Mouse (Mus musculus) WW6 (cell line): ENCODE measurements around the gene Grm3.

Source experiments
- DNase-seq: peaks from one replicate; pipeline ENCODE4 v3.0.0-alpha.2; 2013; ENCODE audit warnings: low read depth, low spot score

The Grm3 gene

GRCm38 (mm10) chr5:9623095-9623459, 101.9 kb downstream of the Grm3 start:
- no peak for DNase-seq

DNA sequence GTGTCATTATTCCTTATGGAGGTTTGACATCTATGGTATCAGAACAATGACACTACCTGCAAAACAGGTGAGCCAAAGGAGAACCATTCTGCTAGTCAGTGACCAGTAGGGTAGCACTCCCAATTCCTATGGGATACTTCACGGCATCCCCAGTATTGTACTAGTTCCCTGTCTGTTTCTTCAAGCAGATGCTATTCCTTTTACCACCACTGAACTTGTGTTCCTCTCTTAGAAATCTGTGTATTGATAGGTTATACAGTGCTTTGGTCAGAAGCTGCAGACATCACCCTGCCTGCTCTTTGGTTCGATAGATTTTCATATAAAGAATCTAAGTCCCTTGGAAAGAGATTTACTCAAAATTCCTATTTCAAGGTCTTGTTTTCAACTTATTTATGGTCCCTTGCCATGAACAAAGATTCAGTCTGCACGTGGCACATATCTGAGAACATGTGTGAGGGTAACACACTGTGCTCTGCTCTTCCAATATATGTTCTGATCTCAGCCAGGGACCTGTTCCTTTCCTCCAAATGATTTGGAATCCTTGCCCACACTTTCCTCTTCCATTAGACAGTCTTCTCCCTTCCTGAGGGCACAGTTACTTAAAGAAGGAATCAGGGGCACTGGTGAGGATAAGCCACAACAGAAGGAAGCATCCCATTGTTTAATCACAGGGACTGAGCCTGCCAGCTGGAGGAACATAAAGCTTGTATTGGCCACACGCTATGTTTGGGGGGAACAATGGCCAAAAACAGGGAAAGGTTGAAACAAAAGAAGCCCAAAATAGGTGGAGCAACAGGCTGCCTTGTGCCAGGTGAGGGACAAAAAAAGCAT, 102.5 kb downstream of the Grm3 start:
- no peak for DNase-seq

- DNase-seq = no peak
These were observed 103.4 kb downstream of the Grm3 start for GRCm38 (mm10) chr5:9621417-9622067.

DNA sequence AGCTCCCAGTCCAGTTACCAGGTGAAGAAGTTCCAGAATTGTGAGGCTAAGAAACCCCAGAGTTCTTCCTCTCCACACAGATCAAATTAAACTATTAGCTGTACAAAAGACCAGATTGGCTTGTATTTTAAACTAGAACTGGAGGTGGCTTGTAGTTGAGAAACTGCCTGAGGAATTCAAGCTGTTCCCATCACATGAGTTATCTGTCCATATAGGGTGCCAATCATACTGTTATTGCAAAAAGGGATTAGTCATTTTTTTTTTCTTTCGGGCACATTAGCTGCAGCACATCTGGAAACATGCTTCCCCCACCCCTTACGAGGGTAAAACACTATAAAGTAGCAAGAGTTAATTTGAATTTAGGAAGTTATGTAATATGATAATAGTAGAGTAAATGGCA, 145.9 kb downstream of the Grm3 start:
- no peak for DNase-seq

DNA sequence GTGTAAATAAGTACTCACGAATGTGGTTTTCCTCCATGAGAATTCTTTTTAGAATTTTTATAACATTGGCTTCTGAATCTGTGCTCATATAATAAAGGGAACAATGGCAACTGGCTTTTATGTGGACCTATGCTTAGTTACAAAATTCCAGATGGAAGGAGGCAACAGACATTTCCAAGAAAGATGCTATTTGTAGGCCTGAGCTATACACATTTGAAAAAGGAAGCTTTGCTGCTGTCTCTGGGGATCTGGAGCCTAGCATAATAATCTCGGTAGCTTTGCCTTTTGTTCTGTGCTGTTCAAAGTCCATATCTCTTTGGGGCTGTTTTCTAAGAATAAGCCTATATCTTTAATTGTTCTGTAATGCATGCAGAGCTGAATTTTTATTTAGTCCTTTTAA, 146.4 kb downstream of the Grm3 start:
- DNase-seq = no peak

DNA sequence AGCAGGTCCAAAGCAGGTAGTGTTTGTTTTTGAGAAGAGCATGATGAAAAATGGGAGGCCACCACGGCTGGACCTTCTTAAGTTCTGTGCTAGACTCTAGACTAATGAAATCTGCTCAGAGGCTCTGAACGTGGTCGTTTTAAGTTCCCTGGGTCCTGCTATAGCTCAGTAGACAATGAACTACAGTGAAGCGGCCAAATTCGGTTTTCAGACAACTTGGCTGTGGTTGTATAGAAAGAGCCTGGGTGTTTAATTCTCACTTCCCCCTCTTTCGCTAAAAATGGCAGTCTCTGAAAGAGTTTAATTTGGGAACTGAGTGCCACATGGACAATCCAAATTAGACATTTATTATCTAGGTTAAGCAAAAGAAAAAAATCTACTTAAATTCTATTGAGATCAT, 154.0 kb downstream of the Grm3 start:
- DNase-seq = no peak

DNA sequence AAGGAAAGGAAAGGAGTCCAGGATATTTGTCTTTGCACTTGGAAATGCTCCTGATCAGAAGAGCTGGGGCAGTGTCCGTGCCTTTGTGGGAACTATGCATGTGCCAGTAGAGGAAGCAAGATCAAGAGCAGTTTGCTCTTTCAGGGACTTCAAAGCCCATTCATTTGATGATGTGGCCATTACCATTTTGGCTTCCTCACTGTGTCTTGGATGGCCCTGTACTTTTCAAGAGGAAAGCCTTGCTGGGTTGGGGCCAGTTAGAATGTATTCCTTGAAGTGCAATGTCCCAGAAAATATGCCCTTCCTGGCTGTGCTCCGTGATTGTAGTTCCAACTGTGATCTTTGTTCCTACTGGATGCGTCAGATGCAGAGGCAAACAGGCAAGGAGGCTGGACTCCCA, 167.3 kb downstream of the Grm3 start:
- no peak for DNase-seq

DNA sequence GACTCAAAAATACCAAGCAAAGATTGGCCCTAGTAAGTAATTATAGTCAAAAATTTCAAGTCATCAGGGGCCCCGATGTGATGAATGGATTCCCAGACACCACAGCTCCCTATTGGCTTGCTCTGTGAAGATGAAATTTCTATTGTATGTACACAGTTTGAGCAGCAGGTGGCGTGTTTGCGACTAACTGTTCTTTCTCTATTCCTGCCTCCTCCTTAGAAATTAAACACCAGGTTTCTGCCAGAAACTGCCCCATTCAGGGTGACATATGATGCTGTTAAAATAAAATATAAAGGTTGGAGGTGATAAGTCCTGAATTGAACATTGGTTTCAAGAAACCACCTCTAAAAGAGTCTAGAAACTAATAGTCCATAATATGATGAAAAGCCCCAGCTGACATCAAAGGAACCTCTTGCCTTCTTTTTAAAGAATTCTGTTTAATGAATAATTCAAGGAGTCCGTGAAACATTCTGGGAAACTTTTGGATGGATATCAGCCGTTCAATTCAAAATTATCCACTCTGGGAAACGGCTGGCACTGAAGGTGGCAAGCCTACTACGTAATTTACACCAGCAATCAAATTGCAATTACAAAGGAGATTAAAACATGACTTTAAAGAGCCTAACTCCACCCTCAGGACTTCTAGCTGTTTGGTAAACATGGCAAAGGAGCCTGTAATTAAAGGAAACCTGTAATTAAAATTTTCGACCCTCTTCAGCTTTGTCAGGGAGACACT, 184.0 kb downstream of the Grm3 start:
- DNase-seq = no peak

DNA sequence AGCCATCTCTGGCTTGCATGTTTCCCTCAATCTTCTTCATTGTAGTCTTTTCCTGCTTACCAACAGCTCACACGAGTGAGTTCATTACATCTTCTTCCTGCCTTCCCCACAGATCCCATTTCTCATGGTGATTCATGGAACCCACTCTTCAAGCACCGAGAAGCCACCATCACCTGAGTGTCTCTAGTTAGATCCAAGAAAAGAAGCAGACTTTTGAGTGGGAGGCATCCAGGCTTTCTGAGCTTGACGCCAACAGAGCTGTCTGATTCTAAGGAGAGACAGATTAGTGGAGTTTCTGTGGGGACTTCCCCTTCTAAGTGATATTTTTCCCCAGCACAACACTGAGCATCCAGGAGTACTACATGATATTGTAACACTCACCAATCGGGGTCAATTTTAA, 199.5 kb downstream of the Grm3 start:
- DNase-seq = no peak

DNA sequence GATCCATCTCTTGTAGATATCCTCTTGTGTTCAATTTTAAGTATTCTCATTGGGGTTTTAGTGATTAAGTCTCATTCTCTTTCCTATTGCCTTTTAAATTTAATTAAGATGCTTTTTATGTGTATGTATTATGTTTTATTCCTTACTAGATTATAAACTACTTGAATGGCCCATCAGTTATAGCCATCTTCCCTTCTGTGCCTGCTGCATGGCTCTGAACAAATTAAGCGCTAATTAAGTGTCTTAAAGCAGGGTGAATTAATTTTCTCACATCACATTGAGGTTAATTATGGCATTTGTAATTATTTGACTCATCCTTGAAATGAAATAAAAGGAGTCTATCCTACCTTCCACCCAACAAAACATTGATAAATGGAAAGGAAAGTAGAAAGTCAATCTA, 213.9 kb downstream of the Grm3 start:
- DNase-seq = no peak

DNA sequence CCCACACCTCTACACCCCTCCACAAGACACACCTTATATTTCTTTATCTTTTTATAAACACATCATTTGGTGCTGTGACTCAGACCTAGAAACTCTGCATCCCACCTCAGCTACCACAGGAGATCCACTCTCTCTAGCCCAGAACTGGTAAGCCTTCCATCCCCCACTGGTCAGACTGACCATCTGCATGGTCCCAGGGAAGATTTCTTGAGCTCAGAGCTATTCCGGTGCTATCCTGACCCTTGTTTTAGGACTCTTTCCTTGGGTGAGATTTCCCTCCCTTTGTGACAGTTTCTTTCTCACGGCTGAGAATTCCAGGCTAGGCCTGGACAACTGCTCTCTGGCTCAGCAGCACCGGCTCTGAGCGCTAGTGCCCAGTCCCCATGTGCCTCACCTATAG, 227.7 kb downstream of the Grm3 start:
- DNase-seq = no peak

- DNase-seq = no peak
These were observed 229.5 kb downstream of the Grm3 start for GRCm38 (mm10) chr5:9495456-9495855.

DNA sequence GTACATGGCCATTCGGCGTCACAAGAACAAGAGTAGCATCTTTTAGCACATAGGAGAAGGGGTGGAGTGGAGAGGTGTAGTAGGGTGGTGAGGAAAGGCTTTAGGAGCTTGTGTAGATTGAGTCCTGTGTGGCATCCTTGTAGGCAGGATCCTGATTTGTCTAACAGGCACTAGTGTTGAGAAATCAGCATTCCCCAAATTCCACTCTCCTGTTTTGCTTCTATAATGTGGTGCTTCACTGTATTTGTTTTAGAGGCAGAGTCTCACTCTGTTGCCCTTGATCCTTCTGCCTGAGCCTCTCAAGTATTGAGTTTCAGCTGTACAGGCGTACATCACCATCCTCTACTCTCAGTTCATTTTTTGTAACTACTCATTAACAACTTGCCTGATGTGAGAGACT, 247.4 kb downstream of the Grm3 start:
- no peak for DNase-seq

GRCm38 (mm10) chr5:9453298-9453697, 271.7 kb downstream of the Grm3 start:
- no peak for DNase-seq

DNA sequence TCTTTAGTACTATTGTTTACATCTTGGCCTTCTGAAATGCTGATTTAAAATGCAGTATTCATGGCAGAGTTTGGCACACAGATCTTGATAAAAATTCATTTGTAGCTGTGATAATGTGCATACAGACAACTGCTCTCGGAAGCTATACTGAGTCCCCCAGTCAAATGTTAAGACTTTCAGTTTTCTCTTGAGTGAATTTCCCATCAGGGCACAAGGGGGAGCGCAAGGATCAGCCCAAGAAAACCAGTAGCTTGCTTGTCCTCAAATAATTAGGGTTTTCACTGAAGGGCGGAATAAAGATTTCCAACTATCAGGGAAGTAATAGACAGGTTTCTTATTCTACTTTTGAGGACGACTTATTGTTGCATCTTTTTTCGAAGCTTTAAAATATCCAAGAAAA, 275.4 kb downstream of the Grm3 start:
- DNase-seq = no peak

DNA sequence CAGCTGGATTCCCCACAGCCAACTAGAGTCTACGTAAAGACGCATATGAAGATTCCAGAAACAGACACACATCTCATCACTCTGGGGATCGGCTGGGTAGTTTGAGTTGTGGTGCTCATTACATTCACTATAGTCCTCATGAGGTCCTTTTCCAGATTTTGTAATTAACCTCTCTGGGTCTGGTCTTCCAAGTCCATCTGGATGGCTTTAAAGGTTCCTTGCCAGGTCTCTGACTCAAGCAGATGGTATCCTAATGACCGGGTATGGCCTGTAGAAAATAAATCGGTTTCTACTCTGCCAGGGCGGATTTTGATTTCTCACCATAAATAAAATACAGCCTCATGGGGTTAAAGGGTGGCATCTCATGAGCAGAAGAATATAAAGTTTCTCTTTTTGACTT, 276.0 kb downstream of the Grm3 start:
- no peak for DNase-seq

- no peak for DNase-seq
These were observed 278.8 kb downstream of the Grm3 start for GRCm38 (mm10) chr5:9446146-9446545.
